Comparison of ENCODE assay signal across 19 mouse cellular contexts in the genomic region with DNA sequence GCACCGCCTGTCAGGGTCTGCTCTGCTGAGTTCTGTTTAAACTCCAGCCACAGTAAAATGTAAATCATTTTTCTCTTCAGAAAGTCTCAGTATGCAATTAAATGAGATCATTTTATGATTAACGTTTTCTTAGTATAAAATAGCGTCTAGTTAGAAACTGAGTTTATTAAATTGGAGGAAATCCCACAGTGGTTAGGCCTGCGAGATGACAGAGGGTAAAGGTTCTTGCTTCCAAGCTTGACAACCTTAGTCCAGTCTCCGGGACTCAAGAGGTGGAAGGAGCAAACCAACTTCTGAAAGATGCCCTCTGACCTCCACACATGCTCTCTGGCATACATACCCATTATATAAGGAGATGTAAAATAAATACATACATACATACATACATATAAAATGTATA.
"Had no signal": no experiment of that assay in that cellular context is flagged by ENCODE, and none has a peak within 500 bp of the region (broad histone marks: within the 10 kb centered on the region; RNA-seq: fewer than 3 reads in every experiment).

No protein-coding gene starts in this region.

- H3K9ac ChIP-seq: forebrain, postnatal 0 days; heart, embryonic 12.5 days; hindbrain, embryonic 13.5 days; hindbrain, embryonic 15.5 days; limb, embryonic 13.5 days; limb, embryonic 15.5 days; liver, embryonic 12.5 days; liver, embryonic 14.5 days had no signal

- H3K9me3 ChIP-seq: heart, embryonic 10.5 days; heart, embryonic 12.5 days; hindbrain, embryonic 13.5 days; hindbrain, embryonic 15.5 days; limb, embryonic 13.5 days; limb, embryonic 15.5 days; liver, embryonic 12.5 days had no signal

- DNase-seq: forebrain, postnatal 0 days; gastrocnemius, postnatal 14 days; gastrocnemius, postnatal 36 days; heart, adult 18-20 months; heart, postnatal 10 days; kidney, postnatal 10 days; layer of hippocampus, adult 9-11 months; layer of hippocampus, postnatal 36 days; left cerebral cortex, postnatal 4 days had no signal

- H3K4me1 ChIP-seq: heart, embryonic 10.5 days; heart, embryonic 12.5 days; hindbrain, embryonic 13.5 days; limb, embryonic 13.5 days; limb, embryonic 15.5 days; liver, embryonic 12.5 days had no signal

- H3K27ac ChIP-seq: heart, embryonic 10.5 days; hindbrain, embryonic 13.5 days; hindbrain, embryonic 15.5 days; hindbrain, postnatal 0 days; limb, embryonic 13.5 days; limb, embryonic 15.5 days; liver, embryonic 12.5 days; liver, embryonic 14.5 days had no signal

- H3K27me3 ChIP-seq: heart, embryonic 12.5 days; hindbrain, embryonic 13.5 days; hindbrain, embryonic 15.5 days; limb, embryonic 13.5 days; limb, embryonic 15.5 days; liver, embryonic 12.5 days had no signal

- ATAC-seq: forebrain, postnatal 0 days; hindbrain, postnatal 0 days; intestine, embryonic 16.5 days; liver, embryonic 12.5 days had no signal

- H3K4me3 ChIP-seq: heart, embryonic 10.5 days; heart, embryonic 12.5 days; hindbrain, embryonic 13.5 days; hindbrain, embryonic 15.5 days; limb, embryonic 13.5 days; limb, embryonic 15.5 days; liver, embryonic 12.5 days had no signal

- H3K4me2 ChIP-seq: heart, embryonic 12.5 days; hindbrain, embryonic 13.5 days; hindbrain, embryonic 15.5 days; limb, embryonic 13.5 days; limb, embryonic 15.5 days; liver, embryonic 12.5 days had no signal
